Mouse (Mus musculus) kidney, adult 2 months (tissue): Measurements from ENCODE around the gene Rnf121.
A peak's percentile ranks its signal among the peaks of the same experiment; 100 is the strongest.

ENCODE experiments used
- CTCF ChIP-seq: fragments of 200-500 bp; conservative IDR thresholded peaks from 2 replicates; pipeline ENCODE4 v1.5.1; 2011; ENCODE audit warnings: low read depth, mild to moderate bottlenecking, control low read depth, low read length, moderate library complexity, mixed read lengths; ENCODE audit not compliant: insufficient read depth, insufficient read length
- POLR2A ChIP-seq: fragments of 200-500 bp; IDR thresholded peaks from one replicate; pipeline ENCODE4 v1.6.1; 2011; ENCODE audit warnings: low read depth, low read length, control low read depth

DNA sequence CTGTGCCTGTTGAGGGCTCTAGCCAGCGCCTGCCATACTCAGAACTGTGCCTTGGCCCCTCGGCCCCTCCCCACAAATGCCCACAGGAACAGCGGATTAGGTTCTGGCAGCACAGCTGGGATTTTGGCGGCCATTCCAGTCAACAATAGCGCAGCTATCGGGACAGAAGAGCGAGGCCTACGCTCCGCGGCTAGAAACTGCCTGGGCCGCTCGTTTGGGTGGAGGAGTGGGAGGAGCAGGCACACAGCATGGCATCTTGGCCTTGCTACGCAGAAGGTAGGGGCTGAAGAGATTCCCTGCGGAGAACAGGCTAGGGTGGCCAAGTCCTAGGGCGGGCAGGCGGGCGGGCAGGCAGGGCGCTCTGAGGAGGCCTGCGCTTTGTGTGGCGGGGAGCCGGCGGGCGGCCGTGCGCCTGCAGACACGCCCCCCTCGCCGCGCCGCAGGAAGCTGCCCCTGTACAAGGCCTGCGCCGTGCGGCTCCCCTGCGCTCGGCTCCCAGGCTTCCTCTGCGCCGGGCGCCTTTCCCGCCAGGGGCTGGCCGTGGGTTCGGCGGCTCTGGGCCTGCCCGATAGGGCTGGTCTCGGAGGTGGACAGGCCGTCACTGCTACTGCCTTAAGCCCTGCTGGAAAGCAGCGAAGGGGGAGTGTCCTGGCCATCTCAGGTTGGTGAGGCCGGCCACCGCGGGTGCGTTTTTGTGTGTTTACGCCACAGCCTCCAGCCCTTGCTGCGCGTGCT is 95.4 kb downstream of the Rnf121 start:
- TF ChIP-seq CTCF = no peak
- TF ChIP-seq POLR2A = peak; percentile 27
